Mouse (Mus musculus): ENCODE data around the gene S1pr4. TPM values are rescaled to one million over a fixed set of nuclear protein-coding genes. Genes with fewer than 3 reads are reported as not detected.

S1pr4 gene
- 0.34 and 0.43 TPM in 2 replicates for polyA plus RNA-seq (2012; rRNA removed)

GRCm38 (mm10) chr10:81500032-81500431, at the start of gene S1pr4:
Gene S1pr4, minus strand, starts transcription at chr10:81500132.

DNA sequence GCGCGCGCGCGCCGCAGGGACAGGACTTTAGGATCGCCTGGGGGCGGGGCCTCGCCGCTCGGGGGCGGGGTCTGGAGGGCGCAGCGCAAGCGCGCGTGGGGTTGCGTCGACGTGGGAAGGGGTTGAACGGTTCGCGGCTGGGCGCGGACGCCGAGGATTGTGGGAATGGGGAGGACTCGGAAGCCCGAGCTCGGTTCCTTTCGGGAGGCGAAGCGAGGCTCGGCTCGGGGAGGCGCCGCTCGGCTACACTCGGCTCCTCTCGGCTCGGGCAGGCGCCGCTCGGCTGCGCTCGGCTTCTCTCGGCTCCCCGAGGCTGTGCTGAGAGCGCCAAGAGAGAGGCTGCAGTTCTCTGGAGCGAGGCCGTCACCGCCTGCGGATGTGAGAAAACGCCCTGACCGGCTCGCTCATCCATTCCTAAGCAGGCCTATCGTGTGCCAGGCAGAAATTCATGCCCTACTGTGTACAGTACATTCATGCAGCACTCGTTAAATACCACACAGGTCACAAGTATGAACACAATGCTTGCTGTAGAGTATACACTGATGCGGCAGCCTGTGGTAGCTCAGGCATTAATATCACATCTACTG, 45.3 kb upstream of the S1pr4 start, which contains the start of gene Gna11:
Gene Gna11, minus strand, starts transcription at position 30 of the 587 bp plus-strand sequence.

DNA sequence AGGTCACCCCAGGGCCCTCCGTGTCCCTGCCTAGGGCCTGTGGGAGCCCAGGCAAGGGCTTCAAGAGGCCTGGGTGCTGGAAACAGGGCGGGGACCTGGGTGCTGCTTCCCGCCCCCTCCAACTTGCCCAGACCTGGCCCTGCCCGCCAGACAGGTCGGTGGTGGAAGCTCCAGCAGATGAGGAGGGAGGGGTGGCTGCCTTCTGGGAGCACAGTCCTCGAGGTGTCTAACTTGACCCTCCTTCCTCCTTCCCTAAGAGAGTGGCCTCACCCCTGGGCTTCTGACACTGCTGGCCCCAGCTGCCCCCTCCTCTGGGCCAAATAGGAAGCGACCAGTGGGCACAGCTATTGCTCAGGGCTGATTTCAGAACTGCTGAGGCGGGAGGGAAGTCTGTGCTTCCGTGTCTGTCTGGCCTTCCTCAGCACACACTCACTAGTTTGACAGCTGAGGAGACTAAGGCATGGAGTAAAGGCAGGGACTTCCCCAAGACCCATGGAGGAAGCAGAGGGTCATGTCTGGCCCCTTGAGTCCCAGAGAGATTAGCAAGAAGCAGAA, 24.2 kb upstream of the S1pr4 start, which contains the start of gene Gna15:
Gene Gna15, minus strand, starts transcription at position 175 of the 555 bp plus-strand sequence.

DNA sequence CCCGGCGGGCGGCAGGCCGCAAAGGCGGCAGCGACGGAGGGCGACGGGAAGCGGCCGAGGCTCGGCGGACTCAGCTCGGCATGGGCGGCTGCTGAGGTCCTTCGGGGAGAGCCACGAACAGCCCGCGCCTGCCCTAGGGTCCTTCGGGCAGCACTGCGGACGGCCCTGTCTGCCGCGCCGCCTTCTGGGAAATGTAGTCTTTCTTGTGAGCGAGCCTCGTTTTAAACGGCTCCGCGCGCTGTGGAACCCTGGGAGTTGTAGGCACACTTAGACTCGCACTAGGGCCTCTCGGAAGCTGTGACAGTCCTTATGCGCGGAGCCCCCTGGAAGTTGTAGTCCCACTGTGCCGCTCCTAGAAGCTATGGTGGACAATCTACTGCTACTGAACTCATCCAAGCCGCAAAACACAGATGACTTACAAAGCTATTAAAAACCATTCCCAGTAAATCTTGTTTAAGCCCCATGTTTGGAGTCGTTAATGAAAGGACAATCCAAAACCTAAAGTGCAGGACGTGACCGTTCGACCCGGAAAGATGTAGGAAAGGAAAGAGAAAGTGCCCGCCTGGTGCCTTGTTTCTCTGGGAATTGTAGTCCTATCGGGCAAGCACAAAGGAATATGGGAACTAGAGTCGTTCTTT, 3.5 kb downstream of the S1pr4 start, which contains the start of gene Ncln:
Gene Ncln, minus strand, starts transcription at position 129 of the 638 bp plus-strand sequence.

DNA sequence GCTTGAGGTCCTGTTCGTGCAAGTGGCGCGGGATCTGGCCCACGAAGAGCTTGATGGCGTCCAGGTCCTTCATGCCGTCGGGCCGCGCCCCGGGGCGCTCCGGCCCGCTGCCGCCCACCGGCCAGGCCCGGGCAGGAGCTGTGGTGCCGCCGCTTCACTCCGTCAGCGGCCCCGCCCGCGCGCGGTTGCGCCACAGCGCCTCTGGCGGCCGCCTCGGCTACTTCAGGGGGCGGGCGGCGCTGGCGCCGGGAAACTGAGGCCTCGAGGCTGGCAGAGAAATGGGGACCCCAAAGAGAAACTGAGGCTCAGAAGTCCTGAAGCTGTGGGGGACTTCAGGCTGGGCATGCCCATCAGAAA, 17.4 kb downstream of the S1pr4 start, which contains the start of gene Celf5:
Gene Celf5, minus strand, starts transcription at position 177 of the 357 bp plus-strand sequence.

DNA sequence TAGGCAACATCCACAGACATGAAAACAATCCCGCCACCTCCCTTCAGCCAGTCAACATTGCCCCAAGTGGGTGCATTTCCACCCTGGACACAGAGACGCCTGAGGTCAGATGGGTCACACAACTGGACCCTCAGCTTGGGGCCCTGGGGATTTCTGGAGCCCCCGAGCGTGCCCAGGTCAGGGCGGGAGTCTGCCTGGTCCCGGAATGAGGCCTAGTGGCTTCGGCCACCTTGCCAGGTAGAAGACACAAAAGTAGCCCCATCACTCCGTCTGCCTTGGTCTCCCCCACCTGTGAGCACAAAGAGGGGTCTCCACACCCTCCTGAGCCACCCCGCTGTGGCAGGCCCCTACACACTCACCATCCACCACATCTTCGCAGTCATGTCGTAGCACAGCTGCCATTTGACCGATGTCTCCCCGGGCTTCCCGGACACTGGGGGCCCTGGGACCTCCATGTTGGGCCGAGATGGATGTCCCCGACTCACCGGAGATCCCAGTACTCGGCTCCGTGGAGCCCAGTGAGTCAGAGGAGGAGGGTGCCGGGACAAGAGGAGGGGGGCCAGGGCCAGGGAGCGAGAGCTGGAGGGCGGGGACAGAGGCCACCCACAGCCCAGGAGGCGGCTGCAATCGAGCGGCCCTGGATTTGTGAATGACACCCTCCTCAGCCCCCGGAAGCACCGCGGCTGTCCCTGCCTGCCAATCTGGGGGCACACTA, 44.6 kb downstream of the S1pr4 start, which contains the start of gene Nfic:
Gene Nfic, minus strand, starts transcription at position 455 of the 715 bp plus-strand sequence.

Other genes with a start within 250 kb of the S1pr4 start
- 27.4 and 30.6 TPM in 2 replicates for gene Matk, start 247.2 kb downstream of the S1pr4 start, polyA plus RNA-seq (2012; rRNA removed)
- 88.3 and 93.2 TPM in 2 replicates for gene Mrpl54, start 233.2 kb downstream of the S1pr4 start, polyA plus RNA-seq (2012; rRNA removed)
- 42.9 and 51.3 TPM in 2 replicates for gene Apba3, start 233.2 kb downstream of the S1pr4 start, polyA plus RNA-seq (2012; rRNA removed)
- 4.5 and 4.8 TPM in 2 replicates for gene Tjp3, start 208.6 kb downstream of the S1pr4 start, polyA plus RNA-seq (2012; rRNA removed)
- gene Pip5k1c, start 207.2 kb downstream of the S1pr4 start, polyA plus RNA-seq (2012; rRNA removed) = 190 and 197 TPM in 2 replicates
- gene Cactin, start 179.0 kb downstream of the S1pr4 start, polyA plus RNA-seq (2012; rRNA removed) = 43.9 and 45.0 TPM in 2 replicates
- gene Tbxa2r, start 171.4 kb downstream of the S1pr4 start, polyA plus RNA-seq (2012; rRNA removed) = 3.5 and 4.3 TPM in 2 replicates
- gene Gipc3, start 156.9 kb downstream of the S1pr4 start, polyA plus RNA-seq (2012; rRNA removed) = 0.04 and 0.13 TPM in 2 replicates
- 68.8 and 75.6 TPM in 2 replicates for gene Hmg20b, start 149.7 kb downstream of the S1pr4 start, polyA plus RNA-seq (2012; rRNA removed)
- gene Mfsd12, start 142.6 kb downstream of the S1pr4 start, polyA plus RNA-seq (2012; rRNA removed) = 10.2 and 11.7 TPM in 2 replicates
- gene 4930404N11Rik, start 134.3 kb downstream of the S1pr4 start, polyA plus RNA-seq (2012; rRNA removed) = 0.14 and 0.44 TPM in 2 replicates
- 130 and 138 TPM in 2 replicates for gene Fzr1, start 121.6 kb downstream of the S1pr4 start, polyA plus RNA-seq (2012; rRNA removed)
- 65.9 and 67.3 TPM in 2 replicates for gene Dohh, start 115.7 kb downstream of the S1pr4 start, polyA plus RNA-seq (2012; rRNA removed)
- gene Gm48551, start 115.7 kb downstream of the S1pr4 start, polyA plus RNA-seq (2012; rRNA removed) = 6.7 and 7.1 TPM in 2 replicates
- 8.2 and 10.2 TPM in 2 replicates for gene Gm48552, start 111.1 kb downstream of the S1pr4 start, polyA plus RNA-seq (2012; rRNA removed)
- gene Smim24, start 107.1 kb downstream of the S1pr4 start, polyA plus RNA-seq (2012; rRNA removed) = 3.1 and 3.9 TPM in 2 replicates
- gene Nfic, start 44.5 kb downstream of the S1pr4 start, polyA plus RNA-seq (2012; rRNA removed) = 11.0 and 17.7 TPM in 2 replicates
- gene Celf5, start 17.4 kb downstream of the S1pr4 start, polyA plus RNA-seq (2012; rRNA removed) = 286 and 299 TPM in 2 replicates
- gene Ncln, start 3.7 kb downstream of the S1pr4 start, polyA plus RNA-seq (2012; rRNA removed) = 145 and 155 TPM in 2 replicates
- 0.84 and 1.1 TPM in 2 replicates for gene Gna15, start 24.1 kb upstream of the S1pr4 start, polyA plus RNA-seq (2012; rRNA removed)
- gene Gna11, start 45.1 kb upstream of the S1pr4 start, polyA plus RNA-seq (2012; rRNA removed) = 94.4 and 98.2 TPM in 2 replicates
- gene Aes, start 59.4 kb upstream of the S1pr4 start, polyA plus RNA-seq (2012; rRNA removed) = 534 and 542 TPM in 2 replicates
- gene Tle2, start 74.4 kb upstream of the S1pr4 start, polyA plus RNA-seq (2012; rRNA removed) = 102 and 134 TPM in 2 replicates
- gene Tle6, start 100.9 kb upstream of the S1pr4 start, polyA plus RNA-seq (2012; rRNA removed) = 5.5 and 10.4 TPM in 2 replicates
- 5.9 and 7.4 TPM in 2 replicates for gene BC025920, start 106.1 kb upstream of the S1pr4 start, polyA plus RNA-seq (2012; rRNA removed)
- 76.7 and 79.5 TPM in 2 replicates for gene Sirt6, start 127.7 kb upstream of the S1pr4 start, polyA plus RNA-seq (2012; rRNA removed)
- 70.6 and 82.1 TPM in 2 replicates for gene Ankrd24, start 128.4 kb upstream of the S1pr4 start, polyA plus RNA-seq (2012; rRNA removed)
- 3.0 and 3.1 TPM in 2 replicates for gene Gm10778, start 148.9 kb upstream of the S1pr4 start, polyA plus RNA-seq (2012; rRNA removed)
- gene Zfp433, start 204.7 kb upstream of the S1pr4 start, polyA plus RNA-seq (2012; rRNA removed) = 7.9 and 8.2 TPM in 2 replicates